Mouse (Mus musculus) left cerebral cortex, postnatal 25 days (tissue): ENCODE results near the gene Gm6993. TPM values are rescaled to one million over a fixed set of nuclear protein-coding genes. Genes with fewer than 3 reads are reported as not detected.

Experiments
- DNase-seq, 2 experiments: peaks; one replicate each; pipeline ENCODE4 v3.0.0; 2022; ENCODE audit warnings: low spot score in 2 of 2, mixed read lengths in 1 of 2
- intact Hi-C: fragments of 180-260 bp; cut with DNase I; formaldehyde crosslinking; loops from one replicate; pipeline ENCODE4 v1.15.1; 2025
- total RNA-seq, 2 experiments: library from RNA; stranded (reverse); gene quantifications; 2 replicates each; pipeline ENCODE4 v1.2.3; 2021

The Gm6993 gene
- total RNA-seq, 2 experiments from 2014 or later = not detected

GRCm38 (mm10) chr12:31236861-31237595 lies 3.5 kb upstream of the Gm6993 start:
- DNase-seq = peak; percentile 17 to 64
- intact Hi-C loops = no loop called here

GRCm38 (mm10) chr12:31239031-31239583 lies 1.5 kb upstream of the Gm6993 start:
- no peak for DNase-seq
- intact Hi-C loops = loop anchor here (2.0 kb wide), 1 partner anchor 74 kb away; no protein-coding TSS in a partner anchor

- intact Hi-C loops = loop anchor here (2.0 kb wide), 1 partner anchor 73 kb away; no protein-coding TSS in a partner anchor
- DNase-seq = no peak
Measured at GRCm38 (mm10) chr12:31239798-31240197, 772 bp upstream of the Gm6993 start.

GRCm38 (mm10) chr12:31241595-31242342 lies 1.2 kb downstream of the Gm6993 start:
- DNase-seq = no peak

GRCm38 (mm10) chr12:31244001-31244400 lies 3.4 kb downstream of the Gm6993 start:
- intact Hi-C loops = no loop called here
- DNase-seq = no peak

More at GRCm38 (mm10) chr12:31241595-31242342, 1.2 kb downstream of the Gm6993 start:
- intact Hi-C loops = no loop called here

- DNase-seq = no peak
- intact Hi-C loops = no loop called here
Measured at GRCm38 (mm10) chr12:31244691-31245090, 4.1 kb downstream of the Gm6993 start.

- intact Hi-C loops = no loop called here
- no peak for DNase-seq
Measured at GRCm38 (mm10) chr12:31246153-31246552, 5.6 kb downstream of the Gm6993 start.

GRCm38 (mm10) chr12:31246615-31247014 lies 6.0 kb downstream of the Gm6993 start:
- DNase-seq = no peak
- intact Hi-C loops = no loop called here

- DNase-seq = no peak
- intact Hi-C loops = no loop called here
Measured at GRCm38 (mm10) chr12:31248165-31248564, 7.6 kb downstream of the Gm6993 start.

GRCm38 (mm10) chr12:31248681-31249080 lies 8.1 kb downstream of the Gm6993 start:
- no peak for DNase-seq
- intact Hi-C loops = no loop called here

GRCm38 (mm10) chr12:31252259-31252658 lies 11.7 kb downstream of the Gm6993 start:
- DNase-seq = no peak
- intact Hi-C loops = no loop called here

GRCm38 (mm10) chr12:31254978-31255377 lies 14.4 kb downstream of the Gm6993 start:
- DNase-seq = no peak
- intact Hi-C loops = no loop called here

GRCm38 (mm10) chr12:31256121-31256903 lies 15.7 kb downstream of the Gm6993 start:
- intact Hi-C loops = no loop called here
- no peak for DNase-seq

GRCm38 (mm10) chr12:31261882-31262281 lies 21.3 kb downstream of the Gm6993 start:
- intact Hi-C loops = no loop called here
- no peak for DNase-seq

- no peak for DNase-seq
- intact Hi-C loops = loop anchor here (2.0 kb wide), 1 partner anchor 95 kb away; no protein-coding TSS in a partner anchor
Measured at GRCm38 (mm10) chr12:31263921-31264320, 23.4 kb downstream of the Gm6993 start.

- intact Hi-C loops = loop anchor here (2.0 kb wide), 1 partner anchor 96 kb away; no protein-coding TSS in a partner anchor
- DNase-seq = peak; percentile 23 to 35
Measured at GRCm38 (mm10) chr12:31265005-31265721, 24.6 kb downstream of the Gm6993 start, which contains the start of gene Lamb1. Lamb1 (plus strand) TSS chr12:31265234.

GRCm38 (mm10) chr12:31265722-31266431 lies 25.3 kb downstream of the Gm6993 start:
- intact Hi-C loops = loop anchor here (2.0 kb wide), 1 partner anchor 97 kb away; no protein-coding TSS in a partner anchor
- peak in 1 of 2 experiments; percentile 30 for DNase-seq

- no peak for DNase-seq
- intact Hi-C loops = no loop called here
Measured at GRCm38 (mm10) chr12:31266686-31267085, 26.1 kb downstream of the Gm6993 start.
